Mouse (Mus musculus) urinary bladder, postnatal 10 days (tissue): Measurements from ENCODE around the gene Timm13.

Experiments
- DNase-seq: peaks from one replicate; pipeline ENCODE4 v3.0.0; 2022; ENCODE audit warnings: low spot score

Gene Timm13

DNA sequence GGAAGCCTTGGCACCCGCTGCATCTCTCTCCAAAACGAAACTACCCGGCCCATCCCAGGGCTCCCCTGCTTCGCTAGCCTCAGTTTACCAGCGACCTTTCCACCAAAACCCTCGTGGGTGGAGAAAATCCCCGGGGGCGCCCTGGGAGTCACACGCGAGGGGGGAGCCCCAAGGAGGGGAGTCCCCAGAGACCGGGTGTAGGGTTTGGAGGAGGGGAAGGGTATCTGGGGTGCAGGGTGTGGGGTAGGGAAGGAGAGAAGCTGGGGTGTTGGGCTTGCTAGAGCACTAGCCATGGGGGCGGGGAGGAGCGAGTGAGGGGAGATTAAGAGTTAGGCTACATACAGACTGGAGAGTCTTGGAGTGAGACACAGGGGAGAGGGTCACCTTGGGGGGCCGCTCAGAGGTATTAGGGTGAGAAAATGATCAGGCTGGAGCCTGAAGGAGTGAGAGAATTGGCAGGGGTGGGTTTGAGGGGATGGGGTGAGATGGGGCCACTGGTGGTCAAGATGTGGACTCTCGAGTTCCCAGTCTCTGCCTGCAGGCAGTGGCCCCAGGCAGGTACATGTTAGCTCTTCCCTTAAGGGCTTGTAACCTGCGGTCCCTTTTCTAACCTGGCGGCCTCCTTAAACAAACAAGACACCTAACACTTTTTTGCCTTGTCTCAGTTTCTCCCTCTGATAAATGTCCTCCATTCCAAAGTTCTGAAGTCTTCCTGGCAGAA, 32.1 kb upstream of the Timm13 start:
- DNase-seq: no peak

DNA sequence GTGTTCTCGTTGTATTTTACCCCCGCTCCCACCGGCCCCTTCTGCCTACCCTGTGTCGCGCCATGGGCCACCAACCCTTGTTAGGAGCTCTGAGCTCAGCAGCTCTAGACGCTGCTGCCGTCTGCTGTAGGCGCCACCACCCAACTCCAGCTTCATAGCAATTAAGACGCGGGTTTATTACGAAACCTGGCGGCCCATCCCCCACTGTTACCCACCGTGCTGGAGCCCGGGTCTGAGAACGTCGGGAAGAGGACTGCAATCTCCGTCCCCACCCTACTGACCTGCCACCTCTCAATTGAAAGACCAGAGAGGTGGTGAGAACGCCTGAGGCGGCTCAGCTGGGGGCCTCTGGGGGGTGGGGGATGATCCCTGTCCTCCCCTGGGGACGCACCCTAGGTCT, 31.4 kb upstream of the Timm13 start:
- no peak for DNase-seq

DNA sequence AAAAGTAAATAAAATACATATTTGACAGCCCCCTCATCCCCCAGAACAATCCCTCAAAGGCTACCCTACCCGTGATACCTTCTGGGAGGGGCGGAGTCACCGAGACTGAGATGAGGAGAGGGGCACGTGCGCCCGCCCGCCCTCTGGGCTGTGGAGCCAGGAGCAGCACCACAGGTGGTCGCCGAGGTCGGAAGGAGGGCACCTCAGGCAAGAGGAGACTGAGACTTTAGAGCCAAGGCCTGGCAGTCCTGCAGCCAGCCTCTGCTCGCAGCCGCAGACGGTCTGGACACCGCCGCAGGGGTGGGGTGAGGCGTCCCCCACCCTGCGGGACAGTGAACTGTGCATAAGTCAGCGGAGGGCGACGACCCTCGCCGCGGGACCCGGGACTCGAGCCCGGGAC, 30.9 kb upstream of the Timm13 start:
- DNase-seq: no peak

DNA sequence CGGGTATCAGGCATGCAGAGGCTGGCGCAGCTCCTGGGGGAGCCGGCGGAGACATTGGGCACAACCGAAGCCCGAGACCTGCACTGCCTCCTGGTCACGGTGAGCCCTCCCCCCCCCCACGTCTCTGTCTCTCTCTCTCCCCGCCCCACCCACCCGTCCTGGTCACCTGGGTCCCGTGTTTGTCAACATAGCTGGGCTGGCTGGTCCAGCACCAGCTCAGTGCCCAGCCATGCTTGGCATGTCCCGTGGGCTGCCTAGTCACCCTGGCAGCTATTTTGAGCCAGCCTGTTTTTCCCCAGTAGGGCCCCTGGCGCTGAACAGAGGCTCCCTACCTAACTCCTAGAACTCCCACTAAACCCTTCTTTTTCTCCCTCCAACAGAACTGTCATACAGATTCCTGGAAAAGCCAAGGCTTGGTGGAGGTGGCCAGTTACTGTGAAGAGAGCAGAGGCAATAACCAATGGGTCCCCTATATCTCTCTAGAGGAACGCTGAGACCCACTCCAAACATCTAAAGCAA, 30.4 kb upstream of the Timm13 start:
- DNase-seq: no peak

DNA sequence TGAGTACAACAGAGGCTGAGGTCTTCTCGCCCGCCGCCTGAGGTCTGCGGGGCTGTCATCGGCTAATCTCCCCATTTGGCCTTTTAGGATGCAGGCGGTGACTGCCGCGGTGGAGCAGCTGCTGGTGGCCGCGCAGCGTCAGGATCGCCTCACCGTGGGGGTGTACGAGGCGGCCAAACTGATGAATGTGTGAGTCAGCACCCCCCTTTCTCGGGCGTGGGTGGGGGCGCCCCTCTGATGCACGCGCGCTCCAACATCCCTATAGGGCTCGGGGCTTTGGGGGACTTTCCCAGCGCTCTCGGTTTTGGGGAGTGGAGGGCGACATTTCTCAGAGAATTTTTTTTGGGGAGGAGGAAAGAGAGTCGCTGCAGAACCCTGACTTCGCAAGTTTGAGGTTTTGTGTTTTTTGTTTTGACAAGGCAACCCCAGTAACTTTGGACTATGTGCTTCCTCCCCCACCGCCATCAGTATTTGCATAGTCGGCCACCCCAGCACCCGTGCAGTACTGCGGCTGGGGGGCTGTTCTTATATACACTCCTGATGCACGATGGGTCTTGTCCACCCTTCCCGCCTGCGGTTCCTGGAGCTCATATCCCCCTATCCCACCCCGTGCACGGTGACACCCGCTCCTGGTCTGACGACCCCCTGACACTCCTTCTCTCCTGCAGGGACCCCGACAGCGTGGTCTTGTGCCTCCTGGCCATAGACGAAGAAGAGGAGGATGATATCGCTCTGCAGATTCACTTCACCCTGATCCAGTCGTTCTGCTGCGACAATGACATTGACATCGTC, 29.8 kb upstream of the Timm13 start:
- no peak for DNase-seq

DNA sequence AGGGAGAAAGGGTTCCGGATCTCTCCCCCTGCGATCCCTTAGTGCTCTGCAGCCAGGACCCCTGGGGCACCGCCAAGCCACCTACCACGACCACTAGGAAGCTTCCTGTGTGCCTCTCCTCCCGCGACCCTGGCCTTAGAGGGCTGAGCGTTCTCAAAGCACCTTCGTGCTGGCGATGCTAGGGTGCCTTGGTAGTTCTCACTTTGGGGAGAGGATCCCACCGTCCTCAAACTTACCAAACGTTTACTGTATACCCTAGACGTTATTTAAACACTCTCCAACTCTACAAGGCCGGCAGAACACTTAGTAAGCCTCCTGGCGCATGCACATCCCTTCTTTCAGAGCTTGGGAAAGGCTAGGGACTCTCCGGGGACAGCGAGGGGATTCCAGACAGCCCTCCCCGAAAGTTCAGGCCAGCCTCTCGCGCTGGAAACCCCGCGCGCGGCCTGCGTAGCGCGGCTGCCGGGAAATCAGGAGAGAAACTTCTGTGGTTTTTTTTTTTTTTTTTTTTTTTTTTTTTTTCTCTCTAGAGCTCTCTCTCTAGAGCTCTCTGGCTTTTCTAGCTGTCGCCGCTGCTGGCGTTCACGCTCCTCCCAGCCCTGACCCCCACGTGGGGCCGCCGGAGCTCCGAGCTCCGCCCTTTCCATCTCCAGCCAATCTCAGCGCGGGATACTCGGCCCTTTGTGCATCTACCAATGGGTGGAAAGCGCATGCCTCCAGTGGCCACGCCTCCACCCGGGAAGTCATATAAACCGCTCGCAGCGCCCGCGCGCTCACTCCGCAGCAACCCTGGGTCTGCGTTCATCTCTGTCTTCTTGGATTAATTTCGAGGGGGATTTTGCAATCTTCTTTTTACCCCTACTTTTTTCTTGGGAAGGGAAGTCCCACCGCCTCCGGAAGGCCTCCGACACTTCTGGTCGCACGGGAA, 28.8 kb upstream of the Timm13 start, which contains the start of gene Gadd45b:
Gene Gadd45b, plus strand, starts transcription at position 775 of the 928 bp plus-strand sequence.
- DNase-seq: peak; percentile 97

DNA sequence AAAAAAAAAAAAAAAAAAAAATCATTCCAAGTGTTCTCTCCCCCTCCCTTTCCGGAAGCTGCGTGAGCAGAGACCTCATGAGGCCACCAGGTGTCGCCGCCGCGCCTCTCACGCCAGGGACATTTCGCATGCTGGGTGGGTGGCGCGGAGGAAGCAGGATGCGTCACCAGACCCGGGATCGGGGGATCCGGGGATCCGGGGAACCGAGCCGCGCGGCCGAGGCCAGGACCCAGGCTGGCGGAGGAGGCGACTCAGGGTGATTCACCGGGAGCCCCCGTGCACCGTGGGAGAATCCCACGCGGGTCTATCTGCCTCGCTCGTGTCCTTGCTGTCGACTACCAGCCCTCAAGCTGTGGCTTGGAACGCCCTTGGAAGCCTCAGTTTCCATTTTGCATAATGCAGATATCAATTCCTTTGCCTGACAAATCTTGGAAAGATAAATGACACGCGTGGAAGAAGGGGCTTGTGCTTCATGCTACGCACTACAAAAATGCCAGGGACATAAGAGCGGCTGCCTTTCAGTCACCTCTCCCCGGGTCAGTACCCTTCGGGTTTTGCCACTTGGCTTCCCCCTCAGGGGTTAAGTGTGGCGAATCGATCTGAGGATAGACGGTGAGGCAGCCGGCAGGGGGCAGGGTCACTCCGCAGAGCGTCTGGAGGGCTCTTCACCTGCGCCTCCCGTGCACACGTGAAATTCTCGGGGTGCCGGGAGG, 28.0 kb upstream of the Timm13 start:
- peak; percentile 71 for DNase-seq

DNA sequence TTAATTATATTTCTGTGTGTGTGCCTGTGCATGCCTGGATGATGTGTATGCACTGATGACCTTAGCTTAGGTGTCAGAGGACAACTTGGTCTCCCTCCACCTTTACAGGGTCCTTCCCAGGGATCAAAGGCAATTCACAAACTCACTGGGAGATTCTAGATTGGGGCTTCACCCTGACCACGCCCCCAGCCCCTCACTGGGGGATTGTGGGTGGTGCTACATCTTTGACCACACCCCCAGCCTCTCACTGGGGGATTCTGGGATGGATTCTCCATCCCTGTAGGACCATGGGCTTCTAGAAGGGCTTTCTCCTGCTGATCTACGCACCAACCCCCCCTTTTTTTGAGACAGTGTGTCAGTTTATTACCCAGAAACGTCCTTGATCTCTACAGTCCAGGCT, 24.7 kb upstream of the Timm13 start:
- no peak for DNase-seq

DNA sequence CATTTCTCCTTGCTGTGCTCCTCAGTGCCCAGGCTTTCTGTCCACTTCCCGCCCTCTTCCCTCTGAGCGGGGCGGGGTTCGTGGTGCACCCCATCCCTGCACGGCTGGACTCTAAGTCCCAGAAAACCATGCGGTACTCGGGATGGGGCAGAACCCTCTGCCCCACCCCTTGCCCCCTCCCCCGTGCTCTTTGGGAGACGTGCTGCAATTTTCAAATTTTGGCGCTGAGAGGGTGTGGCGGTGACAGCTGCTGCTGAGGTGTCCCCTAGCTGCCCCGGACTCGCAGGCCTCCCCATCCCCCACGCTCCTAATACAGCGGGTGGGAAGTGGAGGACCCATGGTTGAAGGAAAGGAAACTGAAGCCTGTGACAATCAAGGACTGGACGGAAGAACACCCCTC, 21.2 kb upstream of the Timm13 start:
- no peak for DNase-seq

DNA sequence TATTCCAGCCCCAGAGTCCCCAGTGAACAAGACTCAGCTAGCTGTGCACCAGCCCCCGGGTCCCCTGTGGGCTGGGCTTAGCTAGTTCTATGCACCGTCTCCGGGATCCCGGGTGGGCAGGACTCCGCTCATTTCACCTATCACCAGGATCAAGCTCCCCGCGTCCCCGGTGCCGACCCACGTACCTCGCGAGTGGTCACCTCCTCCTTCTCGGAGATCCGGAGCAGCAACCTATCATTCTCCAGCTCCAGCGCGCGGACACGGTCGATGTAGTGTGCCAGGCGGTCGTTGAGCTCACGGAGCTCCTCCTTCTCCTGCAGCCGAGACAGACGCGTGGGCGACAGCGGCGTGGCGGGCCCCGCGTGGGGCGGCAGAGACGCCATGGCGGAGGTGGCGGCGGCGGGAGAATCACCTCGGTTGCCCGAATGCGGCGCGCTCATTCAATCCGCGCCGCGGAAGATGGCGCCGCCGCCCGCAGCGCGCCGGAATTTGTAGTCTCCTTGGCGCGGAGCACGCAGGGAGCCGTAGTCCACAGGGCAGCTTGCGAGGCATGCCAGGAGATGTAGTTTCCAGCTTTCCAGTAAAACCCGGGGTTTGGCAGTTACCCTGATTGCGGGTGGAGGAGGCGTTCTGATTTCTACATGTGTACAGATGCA, 17.1 kb upstream of the Timm13 start, which contains the start of gene Lmnb2:
Gene Lmnb2, minus strand, starts transcription at position 467 of the 656 bp plus-strand sequence.
- no peak for DNase-seq

DNA sequence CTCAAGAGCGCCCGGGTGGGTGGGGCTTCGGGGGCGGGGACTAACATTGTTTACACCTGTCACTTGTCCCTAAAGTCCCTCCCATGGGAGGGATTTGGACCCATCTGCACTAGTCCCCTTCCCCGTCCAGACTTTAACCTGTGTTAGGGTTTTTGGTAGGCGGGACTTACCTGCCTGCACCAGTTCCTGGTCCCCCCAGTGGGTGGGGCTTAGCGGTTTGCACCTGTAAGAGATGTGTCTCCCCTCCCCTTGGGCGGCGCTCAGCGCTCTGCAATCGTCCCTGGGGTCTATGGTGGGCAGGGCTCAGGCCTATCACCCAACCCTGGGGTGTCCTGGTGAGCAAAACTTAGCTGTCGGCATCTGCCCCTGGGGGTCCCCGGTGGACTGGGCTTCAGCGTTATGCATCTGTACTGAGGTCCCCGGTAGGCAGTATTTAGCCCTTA, 16.6 kb upstream of the Timm13 start:
- DNase-seq: no peak

DNA sequence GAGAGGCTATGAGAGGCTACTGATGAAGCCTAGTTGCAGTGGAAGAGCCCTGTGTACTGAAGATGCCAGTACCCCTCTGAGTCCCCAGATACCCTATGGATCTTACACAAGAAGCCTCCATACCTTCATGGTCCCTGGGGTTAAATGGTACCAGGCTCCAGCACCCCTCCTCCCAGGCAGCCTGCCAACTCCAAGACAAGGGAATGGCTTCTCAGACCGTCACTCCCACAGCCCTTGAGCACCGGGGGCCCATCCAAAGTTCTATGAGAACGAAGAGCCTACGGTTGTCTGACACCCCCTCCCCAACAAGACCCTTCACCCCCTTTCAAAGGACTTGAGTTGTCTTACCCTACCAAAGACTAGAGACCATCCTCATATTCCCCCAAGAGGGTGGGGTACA, 15.0 kb upstream of the Timm13 start:
- DNase-seq: no peak

DNA sequence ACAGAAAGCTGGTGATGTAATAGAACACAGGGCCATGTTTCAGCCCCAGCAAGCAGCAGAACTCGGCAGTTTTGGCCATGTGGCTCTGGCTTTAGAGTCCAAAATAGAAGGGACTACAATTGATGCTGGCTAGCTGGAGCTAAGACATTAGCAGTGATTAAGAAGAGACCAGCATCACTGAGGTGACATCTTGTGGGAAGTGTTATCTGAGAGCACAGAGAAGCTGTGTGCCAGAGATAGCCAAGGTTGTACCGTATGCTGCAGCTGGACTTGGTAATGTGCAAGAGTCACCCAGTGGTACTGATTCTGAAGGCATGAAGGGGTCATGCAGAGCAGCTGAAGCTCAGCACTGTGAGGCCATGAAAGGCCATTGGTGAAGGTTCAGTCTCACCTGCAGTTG, 14.5 kb upstream of the Timm13 start:
- DNase-seq: no peak

DNA sequence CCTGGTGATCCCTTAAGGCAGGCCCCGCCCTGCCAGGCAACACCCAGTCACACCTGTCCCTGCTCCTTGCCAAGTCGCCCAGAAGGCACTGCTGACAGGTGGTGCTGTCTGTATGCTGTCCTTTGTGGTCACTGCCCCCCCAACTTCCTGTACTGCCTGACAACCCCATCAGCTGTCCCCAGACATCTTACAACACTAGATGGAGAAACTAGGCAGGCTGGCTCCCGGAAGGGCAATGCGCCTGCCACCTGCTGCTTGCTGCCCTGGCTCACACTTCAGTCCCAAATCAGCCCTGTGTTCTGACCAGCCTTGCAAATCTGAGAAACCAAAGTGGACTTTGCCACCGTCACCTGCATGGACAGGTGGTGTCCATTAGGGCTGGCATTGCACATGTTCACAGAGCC, 13.5 kb upstream of the Timm13 start:
- DNase-seq: no peak

DNA sequence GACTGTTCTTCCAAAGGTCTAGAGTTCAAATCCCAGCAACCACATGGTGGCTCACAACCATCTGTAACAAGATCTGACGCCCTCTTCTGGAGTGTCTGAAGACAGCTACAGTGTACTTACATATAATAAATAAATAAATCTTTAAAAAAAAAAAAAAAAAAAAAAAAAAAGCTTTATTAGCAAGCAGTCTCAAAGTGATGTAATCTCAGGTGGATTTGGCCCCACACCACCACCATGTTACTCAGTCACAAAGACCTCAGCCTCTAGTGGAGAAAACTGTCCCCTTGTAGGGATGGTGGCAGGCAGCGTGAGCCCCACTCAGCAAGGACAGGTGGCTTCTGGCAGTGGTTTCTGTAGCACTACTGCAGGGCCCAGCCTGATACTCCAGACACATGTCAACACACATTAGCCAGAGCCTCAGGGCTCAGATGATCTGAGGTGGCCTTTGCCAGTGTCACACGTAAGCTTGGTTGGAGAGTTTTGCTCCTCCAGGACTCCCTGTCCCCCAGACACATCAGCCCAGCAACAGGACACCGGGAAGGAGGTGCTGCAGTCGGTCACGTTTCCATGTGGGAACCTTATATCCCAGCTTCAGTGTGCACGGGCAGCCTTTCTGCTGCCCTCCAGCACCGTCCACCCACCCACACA, 12.7 kb upstream of the Timm13 start:
- DNase-seq: no peak

DNA sequence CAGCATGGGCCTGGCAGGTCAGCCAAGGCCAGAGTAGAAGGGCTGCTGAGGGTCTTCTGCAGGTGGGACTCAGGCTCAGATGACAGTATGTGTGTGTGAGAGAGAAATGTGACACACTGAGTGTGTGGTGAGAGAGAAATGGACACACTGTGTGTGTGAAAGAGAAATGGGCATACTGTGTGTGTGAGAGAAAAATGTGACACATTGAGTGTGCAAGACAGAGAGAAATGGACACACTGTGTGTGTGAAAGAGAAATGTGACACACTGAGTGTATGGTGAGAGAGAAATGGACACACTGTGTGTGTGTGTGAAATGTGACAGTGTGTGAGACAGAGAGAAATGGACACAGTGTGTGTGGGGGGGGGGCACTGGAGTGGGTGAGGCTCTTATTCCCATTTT, 11.1 kb upstream of the Timm13 start:
- DNase-seq: no peak

DNA sequence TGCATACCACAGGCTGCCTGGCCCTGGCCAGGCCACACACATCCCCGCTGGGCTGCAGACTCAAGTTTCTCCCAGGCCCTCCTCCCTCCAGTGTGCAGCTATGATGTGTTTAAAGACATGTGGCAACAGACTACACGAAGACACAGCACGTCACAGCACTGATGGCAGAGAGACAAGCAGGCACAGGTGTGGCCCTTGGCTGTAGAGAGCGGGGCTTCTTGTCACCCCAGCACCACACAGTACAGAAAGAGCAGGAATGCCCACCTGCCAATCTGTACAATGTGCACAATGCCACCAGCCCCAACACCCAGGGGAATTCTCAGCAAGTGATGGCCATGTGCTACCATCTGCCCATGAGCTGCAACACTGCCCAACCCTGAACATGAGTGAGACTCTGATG, 10.6 kb upstream of the Timm13 start:
- no peak for DNase-seq

DNA sequence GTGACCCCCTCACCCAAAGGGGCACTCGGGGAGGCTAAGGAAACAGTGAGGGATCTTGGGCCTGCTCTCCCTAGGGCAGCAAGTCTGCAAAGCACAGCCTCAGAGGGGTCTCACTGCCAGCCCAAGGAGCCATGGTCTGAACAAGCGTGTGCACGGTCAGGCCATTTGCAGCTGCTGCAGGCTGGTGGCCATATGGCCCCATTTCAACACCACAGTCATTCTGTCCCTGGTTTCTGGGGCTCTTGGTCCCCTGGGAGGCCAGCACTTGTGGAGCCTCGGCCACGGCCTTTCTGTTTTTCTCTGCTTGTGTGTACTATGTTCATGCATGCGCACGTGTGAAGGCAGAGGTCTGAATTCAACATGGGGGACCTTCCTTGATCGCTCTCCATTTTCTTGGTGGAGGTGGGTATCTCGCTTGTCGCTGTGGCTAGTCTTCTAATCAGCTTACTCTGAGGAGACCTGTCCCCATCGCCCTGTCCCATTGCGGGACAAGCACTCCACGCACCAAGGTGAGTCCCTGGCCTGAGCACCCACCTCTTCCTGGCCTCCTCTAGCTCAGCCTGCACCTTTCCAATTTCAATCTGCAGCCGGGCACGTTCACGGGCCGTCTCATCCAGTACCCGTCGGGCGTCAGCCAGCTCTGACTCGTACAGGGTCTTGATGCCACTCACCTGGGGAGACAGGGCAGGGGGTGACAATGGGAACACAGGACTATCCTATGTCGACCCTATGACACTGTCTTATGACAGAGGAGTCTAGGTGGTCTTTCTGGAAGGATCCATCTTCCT, 8.8 kb upstream of the Timm13 start:
- no peak for DNase-seq

DNA sequence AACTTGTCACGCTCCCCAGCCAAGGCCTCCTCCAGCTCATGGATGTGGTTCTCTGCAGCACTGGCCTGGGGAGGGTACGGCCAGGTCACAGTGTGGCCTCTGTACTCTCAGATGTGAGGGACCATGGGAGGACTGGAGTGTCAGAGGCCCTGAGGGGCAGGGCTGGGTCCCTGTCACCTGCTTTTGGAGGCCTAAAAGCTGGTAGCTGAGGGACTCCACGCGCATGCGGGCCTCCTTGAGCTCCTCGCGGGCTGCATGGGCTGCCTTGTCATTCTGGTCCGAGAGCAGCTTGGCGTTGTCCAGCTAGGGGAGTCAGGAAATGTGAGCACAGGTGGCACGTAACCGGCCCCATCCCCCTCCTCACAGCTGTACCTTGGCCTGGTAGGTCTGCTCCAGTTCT, 3.9 kb upstream of the Timm13 start:
- no peak for DNase-seq
